Mouse (Mus musculus): Measurements from ENCODE around the gene 4930579F01Rik. TPM values are rescaled to one million over a fixed set of nuclear protein-coding genes. Genes with fewer than 3 reads are reported as not detected.
A peak's percentile ranks its signal among the peaks of the same experiment; 100 is the strongest.
"Not testable (repeated sequence)": the region's sequence is repeated elsewhere in the genome, so short reads cannot be mapped to it uniquely, and the experiment has no call there.

Gene 4930579F01Rik
- polyA plus RNA-seq, 1 experiment = not detected

GRCm38 (mm10) chr3:138139663-138140062 lies 54.0 kb downstream of the 4930579F01Rik start:
- 67% methylated on average over 6 of the region's 6 CpGs for WGBS
- no peak overlapping the region for H3K4me3 ChIP-seq (ENCODE audit: low read depth, low read length)
- H3K36me3 ChIP-seq (ENCODE audit: control insufficient read depth, insufficient read depth, low read length) = no peaks in the 10 kb centered on the region
- no peaks in the 10 kb centered on the region for H3K27me3 ChIP-seq (ENCODE audit: control insufficient read depth, insufficient read depth, low read length)
- TF ChIP-seq CTCF (IDR thresholded peaks at IDR 0.05; ENCODE audit: extremely low read depth, insufficient read length, insufficient replicate concordance, low read depth, low read length) (no peak), POLR2A (IDR thresholded peaks at IDR 0.05; ENCODE audit: low read depth, low read length) (no peak)
- H3K4me1 ChIP-seq (ENCODE audit: control insufficient read depth, insufficient read depth, insufficient read length, low read length) = peaks cover 5% of the 10 kb centered on the region; the same call in 1 of the 2 replicates
- no peak overlapping the region for H3K27ac ChIP-seq (ENCODE audit: insufficient read depth, low read depth, low read length)

- not testable (repeated sequence) for H3K4me1 ChIP-seq (ENCODE audit: control insufficient read depth, insufficient read depth, insufficient read length, low read length); H3K4me3 ChIP-seq (ENCODE audit: low read depth, low read length); H3K27me3 ChIP-seq (ENCODE audit: control insufficient read depth, insufficient read depth, low read length); H3K27ac ChIP-seq (ENCODE audit: insufficient read depth, low read depth, low read length); H3K36me3 ChIP-seq (ENCODE audit: control insufficient read depth, insufficient read depth, low read length)
- 96% methylated on average over 13 of the region's 13 CpGs for WGBS
Measured at GRCm38 (mm10) chr3:138138146-138138545, 55.5 kb downstream of the 4930579F01Rik start.

- no peak overlapping the region for H3K4me3 ChIP-seq (ENCODE audit: low read depth, low read length)
- no peaks in the 10 kb centered on the region for H3K36me3 ChIP-seq (ENCODE audit: control insufficient read depth, insufficient read depth, low read length)
- WGBS = 17% methylated on average over 1 of the region's 1 CpGs
- H3K27me3 ChIP-seq (ENCODE audit: control insufficient read depth, insufficient read depth, low read length) = no peaks in the 10 kb centered on the region
- H3K4me1 ChIP-seq (ENCODE audit: control insufficient read depth, insufficient read depth, insufficient read length, low read length) = peaks cover 10% of the 10 kb centered on the region; the same call in 1 of the 2 replicates
- TF ChIP-seq POLR2A (IDR thresholded peaks at IDR 0.05; ENCODE audit: low read depth, low read length) = no peak
- no peak for TF ChIP-seq CTCF (IDR thresholded peaks at IDR 0.05; ENCODE audit: extremely low read depth, insufficient read length, insufficient replicate concordance, low read depth, low read length)
- peak overlapping the region; percentile 99 for H3K27ac ChIP-seq (ENCODE audit: insufficient read depth, low read depth, low read length)
Measured at GRCm38 (mm10) chr3:138134528-138134927, 59.1 kb downstream of the 4930579F01Rik start.

- Histone ChIP-seq H3K4me1 (ENCODE audit: control insufficient read depth, insufficient read depth, insufficient read length, low read length) (peaks cover 12% of the 10 kb centered on the region; the same call in 1 of the 2 replicates), H3K36me3 (ENCODE audit: control insufficient read depth, insufficient read depth, low read length) (no peaks in the 10 kb centered on the region), H3K27me3 (ENCODE audit: control insufficient read depth, insufficient read depth, low read length) (no peaks in the 10 kb centered on the region), H3K27ac (ENCODE audit: insufficient read depth, low read depth, low read length) (peak overlapping the region; percentile 99), H3K4me3 (ENCODE audit: low read depth, low read length) (peak overlapping the region; percentile 28; the same call in 1 of the 2 replicates)
- TF ChIP-seq CTCF (IDR thresholded peaks at IDR 0.05; ENCODE audit: extremely low read depth, insufficient read length, insufficient replicate concordance, low read depth, low read length) (no peak), POLR2A (IDR thresholded peaks at IDR 0.05; ENCODE audit: low read depth, low read length) (no peak)
- WGBS = 16% methylated on average over 11 of the region's 11 CpGs
Measured at GRCm38 (mm10) chr3:138133916-138134315, 59.7 kb downstream of the 4930579F01Rik start.

GRCm38 (mm10) chr3:138133463-138133862 lies 60.2 kb downstream of the 4930579F01Rik start:
- 30% methylated on average over 8 of the region's 8 CpGs for WGBS
- peak overlapping the region; percentile 99 for H3K27ac ChIP-seq (ENCODE audit: insufficient read depth, low read depth, low read length)
- TF ChIP-seq POLR2A (IDR thresholded peaks at IDR 0.05; ENCODE audit: low read depth, low read length) (no peak), CTCF (IDR thresholded peaks at IDR 0.05; ENCODE audit: extremely low read depth, insufficient read length, insufficient replicate concordance, low read depth, low read length) (no peak)

GRCm38 (mm10) chr3:138131168-138131567 lies 62.5 kb downstream of the 4930579F01Rik start:
- Histone ChIP-seq H3K36me3 (ENCODE audit: control insufficient read depth, insufficient read depth, low read length) (peaks cover 15% of the 10 kb centered on the region; the same call in 1 of the 2 replicates), H3K4me1 (ENCODE audit: control insufficient read depth, insufficient read depth, insufficient read length, low read length) (peaks cover 14% of the 10 kb centered on the region; the same call in 1 of the 2 replicates), H3K27ac (ENCODE audit: insufficient read depth, low read depth, low read length) (peak overlapping the region; percentile 95), H3K4me3 (ENCODE audit: low read depth, low read length) (peak overlapping the region; percentile 55), H3K27me3 (ENCODE audit: control insufficient read depth, insufficient read depth, low read length) (no peaks in the 10 kb centered on the region)
- WGBS = 23% methylated on average over 9 of the region's 9 CpGs
- TF ChIP-seq POLR2A (IDR thresholded peaks at IDR 0.05; ENCODE audit: low read depth, low read length) (peak; percentile 96), CTCF (IDR thresholded peaks at IDR 0.05; ENCODE audit: extremely low read depth, insufficient read length, insufficient replicate concordance, low read depth, low read length) (no peak)

More at GRCm38 (mm10) chr3:138133463-138133862, 60.2 kb downstream of the 4930579F01Rik start:
- Histone ChIP-seq H3K4me1 (ENCODE audit: control insufficient read depth, insufficient read depth, insufficient read length, low read length) (peaks cover 12% of the 10 kb centered on the region; the same call in 1 of the 2 replicates), H3K27me3 (ENCODE audit: control insufficient read depth, insufficient read depth, low read length) (no peaks in the 10 kb centered on the region), H3K36me3 (ENCODE audit: control insufficient read depth, insufficient read depth, low read length) (peaks cover 4% of the 10 kb centered on the region; the same call in 1 of the 2 replicates), H3K4me3 (ENCODE audit: low read depth, low read length) (no peak overlapping the region; the same call in 1 of the 2 replicates)

- WGBS = 34% methylated on average over 1 of the region's 1 CpGs
- H3K27me3 ChIP-seq (ENCODE audit: control insufficient read depth, insufficient read depth, low read length) = no peaks in the 10 kb centered on the region
- TF ChIP-seq CTCF (IDR thresholded peaks at IDR 0.05; ENCODE audit: extremely low read depth, insufficient read length, insufficient replicate concordance, low read depth, low read length) (no peak), POLR2A (IDR thresholded peaks at IDR 0.05; ENCODE audit: low read depth, low read length) (no peak)
- H3K36me3 ChIP-seq (ENCODE audit: control insufficient read depth, insufficient read depth, low read length) = peaks cover 16% of the 10 kb centered on the region; the same call in 1 of the 2 replicates
- peak overlapping the region; percentile 95 for H3K27ac ChIP-seq (ENCODE audit: insufficient read depth, low read depth, low read length)
- H3K4me3 ChIP-seq (ENCODE audit: low read depth, low read length) = peak overlapping the region; percentile 55; the same call in 1 of the 2 replicates
- H3K4me1 ChIP-seq (ENCODE audit: control insufficient read depth, insufficient read depth, insufficient read length, low read length) = peaks cover 11% of the 10 kb centered on the region; the same call in 1 of the 2 replicates
Measured at GRCm38 (mm10) chr3:138130692-138131091, 62.9 kb downstream of the 4930579F01Rik start.

Data from small intestine, adult 2 months (tissue).